Mouse (Mus musculus) neural tube, embryonic 11.5 days (tissue): ENCODE data around the gene Pet117. TPM values are rescaled to one million over a fixed set of nuclear protein-coding genes. Genes with fewer than 3 reads are reported as not detected.
"Not testable (repeated sequence)": the region's sequence is repeated elsewhere in the genome, so short reads cannot be mapped to it uniquely, and the experiment has no call there.

Source experiments
- ATAC-seq: fragments of 200-750 bp; cut with Nextera tagmentation; 2 replicates; pipeline ENCODE4 v1.8.0; 2017; ENCODE audit warnings: moderate number of reproducible peaks, mild to moderate bottlenecking, moderate TSS enrichment, moderate library complexity; ENCODE audit not compliant: insufficient read depth, low FRiP score, low TSS enrichment
- DNase-seq: peaks from one replicate; pipeline ENCODE4 v3.0.0-alpha.2; 2015; ENCODE audit warnings: low spot score
- H3K27ac ChIP-seq: fragments of 300-500 bp; sonication (generic); 2 replicates; pipeline ENCODE4 v1.5.1; 2014; ENCODE audit warnings: low read depth, mild to moderate bottlenecking, low read length
- H3K27me3 ChIP-seq: fragments of 300-500 bp; sonication (generic); 2 replicates; pipeline ENCODE4 v1.6.1; 2014; ENCODE audit warnings: mild to moderate bottlenecking, low read length, mixed read lengths; ENCODE audit not compliant: control insufficient read depth, insufficient read depth
- H3K36me3 ChIP-seq: fragments of 300-500 bp; sonication (generic); 2 replicates; pipeline ENCODE4 v1.6.1; 2014; ENCODE audit warnings: mild to moderate bottlenecking, low read length, moderate library complexity, mixed read lengths; ENCODE audit not compliant: control insufficient read depth, insufficient read depth
- H3K4me1 ChIP-seq: fragments of 300-500 bp; sonication (generic); 2 replicates; pipeline ENCODE4 v1.6.1; 2014; ENCODE audit warnings: low read length, mixed read lengths; ENCODE audit not compliant: control insufficient read depth, insufficient read depth
- H3K4me2 ChIP-seq: fragments of 300-500 bp; sonication (generic); 2 replicates; pipeline ENCODE4 v1.6.1; 2014; ENCODE audit warnings: low read depth, mild to moderate bottlenecking, moderate library complexity
- H3K4me3 ChIP-seq: fragments of 300-500 bp; sonication (generic); 2 replicates; pipeline ENCODE4 v1.5.1; 2014; ENCODE audit warnings: low read depth, low read length
- H3K9ac ChIP-seq: fragments of 300-500 bp; sonication (generic); 2 replicates; pipeline ENCODE4 v1.6.1; 2014; ENCODE audit warnings: mild to moderate bottlenecking, low read length
- H3K9me3 ChIP-seq: fragments of 300-500 bp; sonication (generic); 2 replicates; pipeline ENCODE4 v1.6.1; 2016; ENCODE audit warnings: low read length; ENCODE audit not compliant: control insufficient read depth
- WGBS: fragments of 180-500 bp; shearing (Covaris S2); extraction: QIAGEN DNeasy Blood & Tissue Kit; methylation state at CpG from one replicate; pipeline ENCODE4 v1.1.7; 2014; 5-methylcytosine and 5-hydroxymethylcytosine counted together
- polyA plus RNA-seq: library from polyadenylated mRNA; unstranded; fragments of >200 nt; fragmentation: Nextera tagmentation; extraction: Ambion mirVana; gene quantifications from 2 replicates; pipeline ENCODE4 v1.2.1, GENCODE M21; 2014

Gene Pet117
- polyA plus RNA-seq, 1 experiment from 2014 or later, result not detected

GRCm38 (mm10) chr2:144333138-144333842 lies 35.5 kb upstream of the Pet117 start:
- no peaks in the 10 kb centered on the region for H3K36me3 ChIP-seq
- ATAC-seq (no peak), DNase-seq (peak; percentile 57)
- H3K4me2 ChIP-seq, result peak overlapping the region; percentile 38
- peak overlapping the region; percentile 22 for H3K4me3 ChIP-seq
- peaks cover 21% of the 10 kb centered on the region for H3K4me1 ChIP-seq
- H3K27me3 ChIP-seq, result peaks cover 65% of the 10 kb centered on the region
- 5% methylated on average over 28 of the region's 28 CpGs for WGBS
- H3K9me3 ChIP-seq, result no peaks in the 10 kb centered on the region
- H3K9ac ChIP-seq, result no peak overlapping the region
- no peak overlapping the region for H3K27ac ChIP-seq

- WGBS, result 73% methylated on average over 3 of the region's 3 CpGs
- Histone ChIP-seq H3K4me1 (no peaks in the 10 kb centered on the region), H3K4me3 (no peak overlapping the region), H3K9ac (no peak overlapping the region), H3K27ac (no peak overlapping the region), H3K27me3 (peaks cover 29% of the 10 kb centered on the region), H3K4me2 (no peak overlapping the region), H3K9me3 (no peaks in the 10 kb centered on the region), H3K36me3 (no peaks in the 10 kb centered on the region)
- DNase-seq, result no peak
- ATAC-seq, result no peak
Observed at GRCm38 (mm10) chr2:144337230-144337629, 31.6 kb upstream of the Pet117 start.

DNA sequence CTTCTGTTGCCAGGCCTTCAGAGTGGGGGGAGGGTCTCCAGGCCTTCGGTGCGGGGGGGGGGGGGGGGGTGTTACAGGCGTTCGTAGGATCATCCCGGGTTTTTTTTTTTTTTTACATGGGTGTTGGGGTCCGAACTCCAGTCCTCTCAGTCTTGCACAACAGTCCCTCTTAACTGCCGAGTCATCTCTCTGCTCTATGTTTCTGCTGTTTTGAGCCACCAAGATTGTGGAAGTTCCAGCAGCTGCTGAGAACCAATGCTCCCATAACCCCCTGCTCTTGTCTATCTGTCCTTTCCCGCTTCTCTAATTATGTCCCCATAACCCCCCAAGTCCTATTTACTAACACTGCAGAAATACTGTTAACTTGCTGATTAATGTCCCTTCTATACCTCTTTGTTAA lies 31.1 kb upstream of the Pet117 start:
- H3K4me3 ChIP-seq, result no peak overlapping the region
- 88% methylated on average over 8 of the region's 8 CpGs for WGBS
- H3K4me2 ChIP-seq, result no peak overlapping the region
- DNase-seq, result no peak
- no peaks in the 10 kb centered on the region for H3K4me1 ChIP-seq
- no peak for ATAC-seq
- no peak overlapping the region for H3K27ac ChIP-seq
- H3K9ac ChIP-seq, result no peak overlapping the region
- no peaks in the 10 kb centered on the region for H3K9me3 ChIP-seq
- no peaks in the 10 kb centered on the region for H3K36me3 ChIP-seq
- H3K27me3 ChIP-seq, result peaks cover 25% of the 10 kb centered on the region

- H3K9me3 ChIP-seq, H3K9ac ChIP-seq, DNase-seq, ATAC-seq, H3K36me3 ChIP-seq, H3K4me1 ChIP-seq, H3K27ac ChIP-seq, H3K4me2 ChIP-seq, H3K4me3 ChIP-seq: not testable (repeated sequence)
- WGBS, result 77% methylated on average over 6 of the region's 6 CpGs
- peaks cover 20% of the 10 kb centered on the region for H3K27me3 ChIP-seq
Observed at GRCm38 (mm10) chr2:144338149-144338548, 30.6 kb upstream of the Pet117 start.

DNA sequence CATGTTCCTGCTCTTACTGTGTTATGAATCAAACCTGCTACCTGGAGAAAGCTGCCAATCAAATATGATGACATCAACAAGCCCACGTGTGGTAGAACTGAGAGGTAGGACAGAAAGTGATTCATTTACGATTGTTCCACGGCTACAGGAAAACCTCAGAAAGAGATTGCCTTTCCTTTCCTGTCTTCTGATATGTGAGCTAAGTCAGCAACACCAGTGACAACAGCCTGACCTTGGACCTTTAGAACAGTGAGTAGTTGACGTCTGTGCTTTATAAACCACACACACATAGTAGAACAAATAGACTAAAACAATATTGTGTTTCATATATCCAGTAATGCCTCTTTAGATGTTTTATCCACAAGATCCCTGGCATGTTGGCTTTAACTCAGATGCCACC lies 25.6 kb upstream of the Pet117 start:
- Histone ChIP-seq H3K9ac (no peak overlapping the region), H3K4me2 (no peak overlapping the region), H3K4me1 (no peaks in the 10 kb centered on the region), H3K9me3 (no peaks in the 10 kb centered on the region), H3K4me3 (no peak overlapping the region), H3K27me3 (no peaks in the 10 kb centered on the region), H3K36me3 (no peaks in the 10 kb centered on the region), H3K27ac (no peak overlapping the region)
- no peak for ATAC-seq
- 80% methylated on average over 4 of the region's 4 CpGs for WGBS
- DNase-seq, result no peak

DNA sequence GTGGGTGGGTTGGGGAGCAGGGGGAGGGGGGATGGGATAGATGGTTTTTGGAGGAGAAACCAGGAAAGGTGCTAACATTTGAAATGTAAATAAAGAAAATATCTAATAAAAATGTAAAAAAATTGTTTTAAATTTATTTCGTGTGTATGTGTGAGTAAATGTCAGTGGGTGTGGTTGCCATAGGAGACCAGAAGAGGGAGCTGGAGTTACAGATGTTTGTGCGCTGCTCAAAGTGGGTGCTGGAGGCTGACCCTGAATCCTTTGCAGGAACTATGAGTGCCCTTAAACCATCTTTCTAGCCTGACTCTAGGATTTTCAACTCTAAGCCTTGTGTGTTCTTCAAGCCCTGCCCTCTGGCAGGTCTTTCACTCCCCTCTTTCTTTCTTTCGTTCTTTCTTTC lies 20.3 kb upstream of the Pet117 start:
- Histone ChIP-seq H3K4me1 (no peaks in the 10 kb centered on the region), H3K4me3 (no peak overlapping the region), H3K9me3 (no peaks in the 10 kb centered on the region), H3K27me3 (no peaks in the 10 kb centered on the region), H3K36me3 (no peaks in the 10 kb centered on the region), H3K4me2 (no peak overlapping the region), H3K9ac (no peak overlapping the region), H3K27ac (no peak overlapping the region)
- DNase-seq (no peak), ATAC-seq (no peak)
- 60% methylated on average over 3 of the region's 3 CpGs for WGBS

DNA sequence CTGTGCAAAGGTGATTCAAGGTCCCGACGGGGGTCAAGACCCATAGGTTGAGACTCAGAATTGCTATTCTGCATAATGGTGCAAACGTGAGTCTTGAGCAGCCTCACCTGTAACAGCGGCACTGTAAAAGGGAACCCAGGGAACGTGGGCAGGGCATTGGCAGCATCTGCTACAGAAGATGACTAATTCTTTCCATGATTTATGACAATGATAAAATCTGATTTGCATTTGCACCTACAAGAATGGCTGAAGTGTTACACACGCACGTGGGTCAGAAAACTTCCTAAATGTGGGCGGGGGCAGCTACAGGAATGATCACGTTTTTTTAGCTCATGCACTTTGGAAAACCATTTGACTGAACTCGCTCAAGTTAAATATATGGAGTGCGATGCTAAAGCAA lies 16.0 kb upstream of the Pet117 start:
- Histone ChIP-seq H3K27ac (no peak overlapping the region), H3K4me1 (no peaks in the 10 kb centered on the region), H3K27me3 (no peaks in the 10 kb centered on the region), H3K9me3 (no peaks in the 10 kb centered on the region), H3K4me2 (no peak overlapping the region), H3K9ac (no peak overlapping the region), H3K4me3 (no peak overlapping the region), H3K36me3 (no peaks in the 10 kb centered on the region)
- no peak for ATAC-seq
- DNase-seq, result no peak
- WGBS, result 87% methylated on average over 11 of the region's 11 CpGs

- ATAC-seq, result peak; percentile 92
- peak overlapping the region; percentile 91 for H3K9ac ChIP-seq
- H3K4me2 ChIP-seq, result peak overlapping the region; percentile 60
- DNase-seq, result peak; percentile 85
- H3K27me3 ChIP-seq, result no peaks in the 10 kb centered on the region
- no peaks in the 10 kb centered on the region for H3K9me3 ChIP-seq
- 0 out of 2 replicates have a peak, but pooled peaks cover 3% of the 10 kb centered on the region for H3K36me3 ChIP-seq
- peak overlapping the region; percentile 93 for H3K27ac ChIP-seq
- 0% methylated on average over 38 of the region's 43 CpGs for WGBS
- H3K4me1 ChIP-seq, result peaks cover 5% of the 10 kb centered on the region; the same call in 1 of the 2 replicates
- H3K4me3 ChIP-seq, result peak overlapping the region; percentile 78
Observed at GRCm38 (mm10) chr2:144369020-144369421, 225 bp downstream of the Pet117 start.

DNA sequence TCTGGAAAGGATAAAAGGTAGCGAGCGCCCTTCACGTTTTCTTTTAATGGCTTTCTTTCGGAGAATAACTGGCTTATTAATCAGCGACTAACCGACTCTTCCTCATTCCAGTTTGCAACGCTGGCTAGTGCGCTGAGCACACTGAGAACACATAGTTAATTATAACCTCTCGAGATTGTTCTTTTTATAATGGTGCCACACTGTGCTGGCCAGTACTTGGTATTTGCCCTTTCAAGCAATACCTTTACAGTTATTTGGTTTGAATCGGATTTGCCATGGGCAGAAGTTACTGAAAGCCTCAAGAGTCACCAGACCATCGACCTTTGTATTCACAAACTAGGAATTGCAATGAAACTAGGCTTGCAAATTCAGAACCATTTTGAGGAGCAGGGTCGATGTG lies 715 bp downstream of the Pet117 start:
- H3K27me3 ChIP-seq, result no peaks in the 10 kb centered on the region
- peaks cover 5% of the 10 kb centered on the region; the same call in 1 of the 2 replicates for H3K4me1 ChIP-seq
- peak overlapping the region; percentile 78 for H3K4me3 ChIP-seq
- 0 out of 2 replicates have a peak, but pooled peaks have one; percentile 16 for ATAC-seq
- H3K9me3 ChIP-seq, result no peaks in the 10 kb centered on the region
- H3K36me3 ChIP-seq, result 0 out of 2 replicates have a peak, but pooled peaks cover 3% of the 10 kb centered on the region
- 3% methylated on average over 12 of the region's 12 CpGs for WGBS
- H3K4me2 ChIP-seq, result peak overlapping the region; percentile 60
- peak overlapping the region; percentile 93 for H3K27ac ChIP-seq
- H3K9ac ChIP-seq, result peak overlapping the region; percentile 91
- DNase-seq, result no peak
